Mouse (Mus musculus) effector memory CD4-positive, alpha-beta T cell, adult 5 months (primary cell): Measurements from ENCODE around the gene Zpbp2. TPM values are rescaled to one million over a fixed set of nuclear protein-coding genes. Genes with fewer than 3 reads are reported as not detected.

Source experiments
- polyA plus RNA-seq: library from polyadenylated mRNA; unstranded; fragments of 100-300 nt; shearing (Covaris generic); gene quantifications from one replicate; pipeline ENCODE4 v1.2.1, GENCODE M21; 2017

The Zpbp2 gene
- polyA plus RNA-seq: 3.6 TPM

DNA sequence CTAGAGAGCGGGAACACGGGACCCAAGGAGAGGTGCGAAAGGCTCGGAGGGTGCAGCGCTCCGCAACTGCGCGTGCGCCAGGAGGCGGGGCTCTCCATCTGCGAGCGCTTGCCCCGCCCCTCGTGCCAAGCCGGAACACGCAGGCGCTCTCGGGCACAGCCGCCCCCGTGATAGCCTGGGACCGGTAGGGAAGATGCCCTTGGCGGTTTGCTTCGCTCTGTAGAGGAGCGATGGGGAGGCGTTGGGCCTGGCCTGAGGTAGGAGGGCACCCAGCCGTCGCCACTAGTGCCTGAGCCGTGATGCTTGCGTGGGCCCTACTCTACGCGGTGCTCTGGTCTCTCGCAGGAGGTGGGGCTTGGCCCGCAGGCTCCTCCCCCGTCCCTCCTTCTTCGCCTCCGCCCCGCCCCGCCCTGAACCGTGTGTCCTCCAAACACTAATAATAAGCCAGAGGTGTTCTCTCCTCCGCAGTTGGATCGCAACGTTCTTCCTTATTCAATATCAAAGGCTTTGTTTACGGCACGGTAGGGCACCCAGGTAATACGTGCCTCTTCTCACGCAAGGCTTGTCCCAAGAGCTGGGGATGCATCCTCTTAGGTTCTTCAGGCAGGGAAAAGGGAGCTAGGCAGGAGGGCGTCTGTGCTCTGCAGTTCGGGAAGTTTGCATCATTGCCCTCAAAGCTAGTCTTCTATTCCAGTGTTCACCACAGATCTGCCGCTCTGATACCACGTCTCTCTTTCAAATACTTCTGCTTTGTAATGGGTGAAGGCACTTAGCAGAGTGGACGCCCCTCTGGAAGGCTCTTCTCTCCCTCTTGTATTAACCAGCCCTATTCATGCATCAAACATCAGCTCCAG lies at the start of gene Zpbp2:
Gene Zpbp2, plus strand, starts transcription at position 123 of the 854 bp plus-strand sequence.

DNA sequence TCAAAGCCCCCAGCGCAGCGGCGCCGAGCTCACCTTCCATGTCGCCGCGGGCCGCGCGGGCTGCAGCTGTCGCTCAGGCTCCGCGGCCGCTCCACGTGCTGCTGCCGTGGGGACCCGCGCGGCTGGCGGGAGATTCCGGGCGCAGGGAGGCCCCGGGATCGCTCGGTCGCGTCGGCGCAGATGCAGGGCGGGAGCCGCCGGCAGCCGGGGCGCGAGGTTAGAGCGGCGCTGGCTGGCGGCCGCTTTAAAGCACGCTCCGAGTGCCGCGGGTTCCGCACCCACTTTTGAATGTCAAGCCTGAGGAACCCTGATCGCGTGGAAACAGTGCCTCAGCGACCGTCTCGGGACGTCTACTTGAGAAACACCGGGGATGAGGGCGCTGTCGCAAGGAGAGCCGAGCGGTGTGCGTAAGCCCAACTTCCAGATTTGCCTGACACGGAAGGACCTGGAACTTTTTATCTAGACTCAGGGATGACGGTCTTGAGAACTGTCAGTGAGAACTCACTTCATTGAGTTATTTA lies 5.1 kb upstream of the Zpbp2 start, which contains the start of gene Ikzf3:
Gene Ikzf3, minus strand, starts transcription at position 321 of the 521 bp plus-strand sequence.

DNA sequence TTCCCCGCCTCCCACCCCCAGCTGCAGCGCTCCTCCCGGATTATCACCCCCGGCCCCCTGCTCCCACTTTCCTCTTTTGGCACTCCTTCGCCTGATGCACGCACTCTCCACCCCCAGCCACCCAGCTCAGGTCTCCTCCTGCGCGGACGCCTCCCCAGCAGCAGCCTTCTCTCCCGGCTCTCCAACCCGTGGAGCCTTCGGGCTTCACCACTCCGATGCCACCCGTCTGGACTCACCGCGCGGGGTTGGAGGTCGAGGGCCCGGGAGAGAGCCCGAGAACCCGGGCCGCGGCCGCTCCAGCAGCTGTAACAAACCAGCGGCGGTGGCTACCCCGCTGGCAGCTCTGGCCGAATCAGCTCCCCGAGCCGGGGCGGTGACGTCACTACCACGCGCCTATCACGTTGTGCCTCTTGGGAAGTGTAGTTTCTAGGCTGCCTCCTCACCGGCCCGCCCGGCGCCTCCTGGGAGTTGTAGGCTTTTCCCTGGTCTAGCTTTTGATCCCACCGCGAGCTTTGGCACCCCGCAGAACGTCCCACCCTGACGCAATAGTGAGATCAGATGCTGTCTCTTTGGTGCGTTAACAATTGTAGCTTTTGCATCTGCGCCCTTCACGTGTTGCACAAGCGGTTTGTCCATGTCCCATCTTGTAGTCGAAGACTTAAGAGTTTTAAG lies 36.1 kb downstream of the Zpbp2 start, which contains the start of gene Ormdl3:
Gene Ormdl3, minus strand, starts transcription at position 477 of the 672 bp plus-strand sequence.

DNA sequence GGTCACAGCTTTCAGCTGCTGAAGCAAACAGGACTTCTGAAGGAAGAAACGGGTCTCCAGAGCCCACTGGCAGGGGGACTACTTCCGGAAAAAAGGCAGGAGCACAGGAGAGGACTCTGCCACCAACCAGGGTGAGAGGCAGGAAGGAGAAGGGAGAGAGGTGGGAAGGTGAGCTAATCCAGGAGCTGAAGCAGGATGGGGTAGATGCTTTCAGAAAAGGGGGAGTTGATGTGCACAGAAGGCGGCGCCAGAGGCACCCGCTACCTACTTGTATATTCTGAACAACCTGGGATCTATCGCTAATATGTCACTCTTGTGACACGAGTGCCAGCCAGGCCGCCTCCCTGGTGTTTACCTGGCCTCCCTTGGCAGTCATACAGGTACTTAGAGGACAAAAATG lies 47.1 kb downstream of the Zpbp2 start, which contains the start of gene Lrrc3c:
Gene Lrrc3c, plus strand, starts transcription at position 301 of the 400 bp plus-strand sequence.

Other genes with a start within 250 kb of the Zpbp2 start
- not detected for gene Neurod2, start 221.4 kb upstream of the Zpbp2 start, polyA plus RNA-seq
- gene Ppp1r1b, start 202.7 kb upstream of the Zpbp2 start, polyA plus RNA-seq: not detected
- gene Stard3, start 192.7 kb upstream of the Zpbp2 start, polyA plus RNA-seq: 44.2 TPM
- not detected for gene Tcap, start 167.3 kb upstream of the Zpbp2 start, polyA plus RNA-seq
- gene Pnmt, start 164.6 kb upstream of the Zpbp2 start, polyA plus RNA-seq: not detected
- 10.3 TPM for gene Pgap3, start 150.6 kb upstream of the Zpbp2 start, polyA plus RNA-seq
- gene Erbb2, start 138.6 kb upstream of the Zpbp2 start, polyA plus RNA-seq: 0.07 TPM
- 128 TPM for gene Mien1, start 112.1 kb upstream of the Zpbp2 start, polyA plus RNA-seq
- 93.1 TPM for gene Grb7, start 104.7 kb upstream of the Zpbp2 start, polyA plus RNA-seq
- gene Ikzf3, start 5.1 kb upstream of the Zpbp2 start, polyA plus RNA-seq: 123 TPM
- gene Ormdl3, start 36.3 kb downstream of the Zpbp2 start, polyA plus RNA-seq: 53.4 TPM
- gene Lrrc3c, start 47.2 kb downstream of the Zpbp2 start, polyA plus RNA-seq: not detected
- 1.9 TPM for gene Gm12355, start 74.6 kb downstream of the Zpbp2 start, polyA plus RNA-seq
- not detected for gene Gsdma3, start 75.3 kb downstream of the Zpbp2 start, polyA plus RNA-seq
- gene Gsdma2, start 95.7 kb downstream of the Zpbp2 start, polyA plus RNA-seq: not detected
- not detected for gene Gsdma, start 113.3 kb downstream of the Zpbp2 start, polyA plus RNA-seq
- 94.6 TPM for gene Psmd3, start 131.5 kb downstream of the Zpbp2 start, polyA plus RNA-seq
- not detected for gene Csf3, start 150.2 kb downstream of the Zpbp2 start, polyA plus RNA-seq
- 41.9 TPM for gene Med24, start 178.3 kb downstream of the Zpbp2 start, polyA plus RNA-seq
- gene Thra, start 189.5 kb downstream of the Zpbp2 start, polyA plus RNA-seq: 5.7 TPM
- 9.3 TPM for gene Nr1d1, start 224.2 kb downstream of the Zpbp2 start, polyA plus RNA-seq
- gene Msl1, start 244.4 kb downstream of the Zpbp2 start, polyA plus RNA-seq: 21.3 TPM